Mouse (Mus musculus) thymus, adult 2 months (tissue): ENCODE measurements around the gene Fbxl14. TPM values are rescaled to one million over a fixed set of nuclear protein-coding genes. Genes with fewer than 3 reads are reported as not detected.
"Not testable (repeated sequence)": the region's sequence is repeated elsewhere in the genome, so short reads cannot be mapped to it uniquely, and the experiment has no call there.

Experiments used
- DNase-seq: peaks from one replicate; pipeline ENCODE4 v3.0.0; 2021
- H3K27ac ChIP-seq: fragments of 200-500 bp; 2 replicates; pipeline ENCODE4 v1.5.1; 2012; ENCODE audit warnings: low read length, control low read depth; ENCODE audit not compliant: control insufficient read depth, insufficient read depth
- H3K27me3 ChIP-seq: fragments of 200-500 bp; 2 replicates; pipeline ENCODE4 v1.6.1; 2012; ENCODE audit warnings: mild to moderate bottlenecking, low read length, moderate library complexity, mixed read lengths; ENCODE audit not compliant: control insufficient read depth, insufficient read depth
- H3K36me3 ChIP-seq: fragments of 200-500 bp; 2 replicates; pipeline ENCODE4 v1.6.1; 2012; ENCODE audit warnings: mild to moderate bottlenecking, low read length, moderate library complexity; ENCODE audit not compliant: control insufficient read depth, insufficient read depth
- H3K4me1 ChIP-seq: fragments of 200-500 bp; replicated peaks from 2 replicates; pipeline ENCODE4 v1.6.1; 2012; ENCODE audit warnings: low read length; ENCODE audit not compliant: control insufficient read depth, insufficient read depth
- H3K4me3 ChIP-seq: fragments of 200-500 bp; 2 replicates; pipeline ENCODE4 v1.5.1; 2012; ENCODE audit warnings: mild to moderate bottlenecking, low read length, control low read depth, moderate library complexity; ENCODE audit not compliant: control insufficient read depth, insufficient read depth
- CTCF ChIP-seq: fragments of 200-500 bp; IDR thresholded peaks from 2 replicates; pipeline ENCODE4 v1.5.1; 2012; ENCODE audit warnings: mild to moderate bottlenecking, control low read depth, low read length, moderate library complexity, borderline replicate concordance; ENCODE audit not compliant: control insufficient read depth, poor library complexity, insufficient read depth; ENCODE audit errors: extremely low read depth
- POLR2A ChIP-seq: fragments of 200-500 bp; IDR thresholded peaks from 2 replicates; pipeline ENCODE4 v1.6.1; 2012; ENCODE audit warnings: mild to moderate bottlenecking, low read length, control low read depth, moderate library complexity; ENCODE audit not compliant: control insufficient read depth, poor library complexity, insufficient read depth; ENCODE audit errors: extremely low read depth
- WGBS: fragments of 180-500 bp; shearing (Covaris S2); methylation state at CpG from one replicate; pipeline ENCODE4 v1.1.7; 2018; 5-methylcytosine and 5-hydroxymethylcytosine counted together
- polyA plus RNA-seq: library from polyadenylated mRNA; depleted of rRNA; stranded (reverse); fragments of >200 nt; gene quantifications from 2 replicates; pipeline ENCODE4 v1.2.3, GENCODE M21; 2012

Fbxl14 gene
- polyA plus RNA-seq, 1 experiment = 355 TPM

GRCm38 (mm10) chr6:119478560-119479342, 717 bp upstream of the Fbxl14 start:
- Histone ChIP-seq H3K27ac (peak overlapping the region; percentile 80), H3K36me3 (peaks cover 10% of the 10 kb centered on the region; the same call in 1 of the 2 replicates), H3K27me3 (no peaks in the 10 kb centered on the region), H3K4me3 (peak overlapping the region; percentile 85), H3K4me1 (peaks cover 10% of the 10 kb centered on the region)
- TF ChIP-seq POLR2A (no peak), CTCF (peak; percentile 59; the same call in 1 of the 2 replicates)
- peak; percentile 84 for DNase-seq
- WGBS = under 1% methylated on average over 49 of the region's 49 CpGs

- peak; percentile 71 for DNase-seq
- H3K4me1 ChIP-seq = peaks cover 14% of the 10 kb centered on the region
- H3K27me3 ChIP-seq = no peaks in the 10 kb centered on the region
- H3K27ac ChIP-seq = peak overlapping the region; percentile 80
- H3K4me3 ChIP-seq = peak overlapping the region; percentile 84
- peaks cover 12% of the 10 kb centered on the region; the same call in 1 of the 2 replicates for H3K36me3 ChIP-seq
- WGBS = under 1% methylated on average over 70 of the region's 70 CpGs
- TF ChIP-seq CTCF (peak; percentile 17; the same call in 1 of the 2 replicates), POLR2A (no peak)
These were observed 623 bp downstream of the Fbxl14 start for GRCm38 (mm10) chr6:119479876-119480705.

GRCm38 (mm10) chr6:119480706-119481331, 1.4 kb downstream of the Fbxl14 start:
- no peak for TF ChIP-seq POLR2A
- TF ChIP-seq CTCF = no peak

GRCm38 (mm10) chr6:119481741-119482390, 2.4 kb downstream of the Fbxl14 start:
- peak; percentile 55 for DNase-seq
- 3% methylated on average over 10 of the region's 10 CpGs for WGBS
- not testable (repeated sequence) for H3K27ac ChIP-seq, H3K27me3 ChIP-seq
- Histone ChIP-seq H3K4me3 (peak overlapping the region; percentile 36), H3K4me1 (peaks cover 18% of the 10 kb centered on the region), H3K36me3 (peaks cover 12% of the 10 kb centered on the region; the same call in 1 of the 2 replicates)

More at GRCm38 (mm10) chr6:119480706-119481331, 1.4 kb downstream of the Fbxl14 start:
- peak overlapping the region; percentile 80 for H3K27ac ChIP-seq
- peak; percentile 49 for DNase-seq
- H3K36me3 ChIP-seq = peaks cover 12% of the 10 kb centered on the region; the same call in 1 of the 2 replicates
- peaks cover 18% of the 10 kb centered on the region for H3K4me1 ChIP-seq
- no peaks in the 10 kb centered on the region for H3K27me3 ChIP-seq
- under 1% methylated on average over 33 of the region's 33 CpGs for WGBS
- H3K4me3 ChIP-seq = peak overlapping the region; percentile 84

GRCm38 (mm10) chr6:119482958-119483600, 3.6 kb downstream of the Fbxl14 start:
- H3K4me1 ChIP-seq = peaks cover 18% of the 10 kb centered on the region

GRCm38 (mm10) chr6:119485486-119485885, 6.0 kb downstream of the Fbxl14 start:
- H3K27ac ChIP-seq = no peak overlapping the region
- H3K27me3 ChIP-seq = no peaks in the 10 kb centered on the region
- peaks cover 12% of the 10 kb centered on the region; the same call in 1 of the 2 replicates for H3K36me3 ChIP-seq
- TF ChIP-seq POLR2A = no peak
- no peak for TF ChIP-seq CTCF
- no peak for DNase-seq
- no peak overlapping the region for H3K4me3 ChIP-seq
- WGBS = 5% methylated on average over 2 of the region's 2 CpGs
- peaks cover 20% of the 10 kb centered on the region for H3K4me1 ChIP-seq

More at GRCm38 (mm10) chr6:119482958-119483600, 3.6 kb downstream of the Fbxl14 start:
- Histone ChIP-seq H3K27ac (no peak overlapping the region), H3K27me3 (no peaks in the 10 kb centered on the region), H3K36me3 (peaks cover 12% of the 10 kb centered on the region; the same call in 1 of the 2 replicates), H3K4me3 (peak overlapping the region; percentile 15; the same call in 1 of the 2 replicates)
- WGBS = 83% methylated on average over 16 of the region's 16 CpGs
- TF ChIP-seq POLR2A (no peak), CTCF (no peak)
- no peak for DNase-seq
